Mouse (Mus musculus) ES-Bruce4 (cell line): ENCODE results near the gene Col8a2. TPM values are rescaled to one million over a fixed set of nuclear protein-coding genes. Genes with fewer than 3 reads are reported as not detected.

Experiments used
- H3K27ac ChIP-seq: 2 replicates; pipeline ENCODE4 v1.5.1; 2012; ENCODE audit warnings: low read length, inconsistent platforms; ENCODE audit not compliant: insufficient read depth
- H3K27me3 ChIP-seq: 2 replicates; pipeline ENCODE4 v1.6.1; 2012; ENCODE audit warnings: mild to moderate bottlenecking, low read length, inconsistent platforms; ENCODE audit not compliant: control insufficient read depth, poor library complexity, insufficient read depth, severe bottlenecking
- H3K36me3 ChIP-seq: 2 replicates; pipeline ENCODE4 v1.6.1; 2012; ENCODE audit warnings: inconsistent platforms, mild to moderate bottlenecking, low read length, moderate library complexity; ENCODE audit not compliant: control insufficient read depth, poor library complexity, insufficient read depth, severe bottlenecking
- H3K4me1 ChIP-seq: one replicate; pipeline ENCODE4 v1.8.1; 2011; ENCODE audit warnings: low read length; ENCODE audit not compliant: control insufficient read depth, insufficient read depth
- H3K4me3 ChIP-seq: 2 replicates; pipeline ENCODE4 v1.5.1; 2011; ENCODE audit warnings: low read depth, mild to moderate bottlenecking, low read length
- H3K9ac ChIP-seq: 2 replicates; pipeline ENCODE4 v1.6.1; 2012; ENCODE audit warnings: low read depth, mild to moderate bottlenecking, inconsistent platforms; ENCODE audit not compliant: poor library complexity, severe bottlenecking
- H3K9me3 ChIP-seq: replicated peaks from 2 replicates; pipeline ENCODE4 v1.6.1; 2012; ENCODE audit warnings: mild to moderate bottlenecking, low read length, inconsistent platforms; ENCODE audit not compliant: control insufficient read depth, poor library complexity, insufficient read depth, severe bottlenecking
- CTCF ChIP-seq: IDR thresholded peaks from one replicate; pipeline ENCODE4 v1.8.1; 2011; ENCODE audit warnings: low read depth, low read length
- EP300 ChIP-seq: IDR thresholded peaks from 2 replicates; pipeline ENCODE4 v1.6.1; 2011; ENCODE audit warnings: low read depth, low read length; ENCODE audit not compliant: insufficient read depth
- POLR2A ChIP-seq: IDR thresholded peaks from one replicate; pipeline ENCODE4 v1.8.1; 2011; ENCODE audit warnings: low read length; ENCODE audit not compliant: insufficient read depth
- polyA plus RNA-seq: library from polyadenylated mRNA; stranded (reverse); fragments of >200 nt; gene quantifications from 2 replicates; pipeline ENCODE4 v1.2.4, GENCODE M21; 2011; ENCODE audit warnings: low read depth; ENCODE audit not compliant: missing spikeins, insufficient read depth, insufficient read length

The Col8a2 gene
- polyA plus RNA-seq, 1 experiment, result 1.0 TPM

GRCm38 (mm10) chr4:126259523-126260160 is 27.0 kb upstream of the Col8a2 start:
- H3K36me3 ChIP-seq, result no peaks in the 10 kb centered on the region
- peak overlapping the region; percentile 11 for H3K4me3 ChIP-seq
- H3K27me3 ChIP-seq, result no peaks in the 10 kb centered on the region
- H3K4me1 ChIP-seq, result peaks cover 4% of the 10 kb centered on the region
- H3K9me3 ChIP-seq, result no peaks in the 10 kb centered on the region
- peak; percentile 57; the same call in 1 of the 2 replicates for TF ChIP-seq EP300
- no peak for TF ChIP-seq CTCF
- TF ChIP-seq POLR2A, result no peak
- no peak overlapping the region for H3K9ac ChIP-seq
- H3K27ac ChIP-seq, result peak overlapping the region; percentile 28

- peak overlapping the region; percentile 15 for H3K4me3 ChIP-seq
- H3K9ac ChIP-seq, result no peak overlapping the region
- H3K36me3 ChIP-seq, result no peaks in the 10 kb centered on the region
- TF ChIP-seq CTCF (no peak), POLR2A (no peak), EP300 (peak; percentile 62)
- H3K27ac ChIP-seq, result peak overlapping the region; percentile 28
- H3K27me3 ChIP-seq, result no peaks in the 10 kb centered on the region
- peaks cover 4% of the 10 kb centered on the region for H3K4me1 ChIP-seq
- no peaks in the 10 kb centered on the region for H3K9me3 ChIP-seq
Observed at GRCm38 (mm10) chr4:126260520-126261201, 25.9 kb upstream of the Col8a2 start.

DNA sequence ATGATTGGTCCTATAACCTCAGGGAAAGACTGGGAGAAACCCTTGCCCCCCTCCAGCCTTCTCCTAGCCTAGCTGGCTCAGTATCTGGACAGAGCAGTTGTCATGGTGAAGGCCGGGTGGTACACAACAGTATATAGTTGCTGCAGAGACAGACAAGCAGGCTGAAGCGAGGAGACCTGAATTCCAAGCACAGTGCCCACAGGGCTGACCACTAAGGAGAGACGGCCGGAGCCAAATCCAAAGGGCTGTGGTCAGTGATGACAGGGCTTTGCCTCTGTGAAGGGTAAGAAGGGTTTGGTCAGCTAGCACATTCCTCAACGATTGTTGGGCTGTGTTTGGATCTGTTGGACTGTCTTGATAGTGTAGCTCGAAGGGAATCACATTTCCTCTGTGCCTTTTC is 25.3 kb upstream of the Col8a2 start:
- no peaks in the 10 kb centered on the region for H3K9me3 ChIP-seq
- TF ChIP-seq CTCF (no peak), EP300 (no peak), POLR2A (no peak)
- no peak overlapping the region for H3K27ac ChIP-seq
- H3K4me1 ChIP-seq, result peaks cover 4% of the 10 kb centered on the region
- no peak overlapping the region for H3K4me3 ChIP-seq
- H3K27me3 ChIP-seq, result no peaks in the 10 kb centered on the region
- H3K36me3 ChIP-seq, result no peaks in the 10 kb centered on the region
- no peak overlapping the region for H3K9ac ChIP-seq

DNA sequence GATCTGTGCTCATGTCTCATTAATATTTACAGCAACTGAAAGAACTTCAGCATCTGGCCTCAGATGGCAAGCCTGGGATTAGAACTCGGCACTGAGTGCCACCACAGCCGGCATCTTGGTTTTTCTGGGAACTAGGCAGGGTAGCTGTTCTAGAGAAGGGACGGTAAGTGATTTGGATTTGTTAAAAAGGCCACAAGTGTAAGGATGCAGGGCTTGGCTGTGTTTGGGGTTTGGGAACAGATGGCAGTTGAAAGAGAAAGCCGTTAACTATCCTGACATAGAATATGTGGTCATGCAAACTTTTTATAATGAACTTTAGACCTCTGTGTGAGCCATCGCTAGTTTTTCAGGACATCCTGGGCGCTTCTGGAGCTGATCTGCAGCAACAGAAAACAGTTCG is 24.9 kb upstream of the Col8a2 start:
- no peaks in the 10 kb centered on the region for H3K27me3 ChIP-seq
- no peak overlapping the region for H3K4me3 ChIP-seq
- no peak overlapping the region for H3K27ac ChIP-seq
- no peaks in the 10 kb centered on the region for H3K36me3 ChIP-seq
- no peaks in the 10 kb centered on the region for H3K9me3 ChIP-seq
- no peak overlapping the region for H3K9ac ChIP-seq
- no peak for TF ChIP-seq CTCF
- no peak for TF ChIP-seq POLR2A
- no peak for TF ChIP-seq EP300
- H3K4me1 ChIP-seq, result peaks cover 4% of the 10 kb centered on the region

DNA sequence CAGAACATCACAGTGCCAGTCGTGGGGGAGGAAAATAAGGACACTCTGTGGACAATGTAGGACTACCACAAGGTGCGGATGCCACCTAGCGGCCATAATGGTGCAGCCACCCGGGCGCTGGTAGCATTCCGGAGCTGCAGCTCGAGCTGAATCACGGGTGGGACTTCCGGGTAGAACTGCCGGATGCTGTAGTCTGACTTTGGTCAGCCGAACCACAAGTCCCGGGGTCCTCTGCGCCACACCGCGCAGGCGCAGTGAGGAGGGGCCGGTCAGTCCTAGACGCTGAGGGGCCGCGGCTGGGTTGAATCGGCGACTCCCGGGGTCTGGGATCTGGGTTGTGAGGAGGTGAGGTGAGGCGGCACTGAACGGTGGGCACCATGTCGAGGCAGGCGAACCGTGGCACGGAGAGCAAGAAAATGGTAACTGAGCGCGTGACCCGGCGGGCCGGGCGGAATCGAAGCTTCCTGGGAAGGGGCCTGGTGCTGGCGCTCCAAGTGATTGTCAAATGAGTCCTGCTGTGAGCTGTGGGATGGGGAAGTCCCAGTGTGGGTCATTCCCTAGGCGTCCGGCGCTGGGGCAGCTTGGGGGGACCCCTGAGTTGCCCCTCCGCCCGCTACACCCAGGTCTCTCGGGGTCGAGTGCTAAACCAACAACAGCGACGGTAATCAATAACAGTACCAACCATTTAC is 24.3 kb upstream of the Col8a2 start, which contains the start of gene Trappc3:
Gene Trappc3, plus strand, starts transcription at position 207 of the 689 bp plus-strand sequence.
- Histone ChIP-seq H3K4me1 (peaks cover 4% of the 10 kb centered on the region), H3K27ac (no peak within 1 kb of the TSS), H3K9me3 (no peaks in the 10 kb centered on the region), H3K27me3 (no peaks in the 10 kb centered on the region), H3K9ac (peak within 1 kb of the TSS; percentile 69), H3K36me3 (no peaks in the 10 kb centered on the region), H3K4me3 (peak within 1 kb of the TSS; percentile 87)
- TF ChIP-seq CTCF (peak; percentile 92), POLR2A (no peak), EP300 (0 out of 2 replicates have a peak, but pooled peaks have one; percentile 4)
